Comparison of ENCODE assay signal across 8 mouse cellular contexts in the genomic region with DNA sequence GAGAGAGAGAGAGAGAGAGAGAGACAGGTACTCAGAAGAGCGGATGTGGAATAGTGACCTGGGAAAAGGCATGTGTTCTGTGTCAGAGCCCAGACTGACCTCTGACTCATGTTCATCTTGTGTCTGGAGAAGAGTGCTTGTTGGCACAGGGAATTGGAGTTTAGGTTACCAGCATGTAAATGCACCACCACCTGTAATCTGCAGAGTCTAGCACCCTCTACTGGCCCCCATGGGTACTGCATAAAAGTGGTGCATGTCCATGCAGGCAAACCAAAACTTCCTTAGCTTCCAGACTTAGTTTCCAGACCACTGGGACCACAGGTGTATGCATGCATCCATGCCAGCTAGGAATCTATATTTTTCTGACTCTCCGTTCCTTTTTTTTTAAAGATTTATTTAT. TPM values are rescaled to one million over a fixed set of nuclear protein-coding genes. Genes with fewer than 3 reads are reported as not detected.
DNase-seq lines count a peak whose midpoint lies in the region; ATAC-seq and TF ChIP-seq lines count a peak whose summit lies in the region.

No protein-coding gene starts in this region.

- no peak overlapping the region for H3K27ac ChIP-seq in forebrain, postnatal 0 days (ENCODE audit: low read depth, low read length)
- H3K27ac ChIP-seq in hindbrain, embryonic 12.5 days, result no peak overlapping the region

- no peak overlapping the region for H3K9ac ChIP-seq in forebrain, postnatal 0 days
- no peak overlapping the region for H3K9ac ChIP-seq in hindbrain, embryonic 12.5 days

- ATAC-seq in forebrain, postnatal 0 days, result no peak; the same call in 1 of the 2 replicates
- ATAC-seq in hindbrain, embryonic 12.5 days (ENCODE audit: low FRiP score), result 0 out of 2 replicates have a peak, but pooled peaks have one; percentile 32

- H3K4me2 ChIP-seq in forebrain, postnatal 0 days (ENCODE audit: low read depth), result no peak overlapping the region
- no peak overlapping the region for H3K4me2 ChIP-seq in hindbrain, embryonic 12.5 days (replicated peaks)

- H3K4me1 ChIP-seq in forebrain, postnatal 0 days (ENCODE audit: insufficient read depth), result no peaks in the 10 kb centered on the region
- H3K4me1 ChIP-seq in hindbrain, embryonic 12.5 days, result 0 out of 2 replicates have a peak, but pooled peaks cover 2% of the 10 kb centered on the region

- peak; percentile 93 for TF ChIP-seq CTCF in forebrain, postnatal 0 days (IDR thresholded peaks at IDR 0.05; ENCODE audit: low read depth)

- H3K36me3 ChIP-seq in forebrain, postnatal 0 days (ENCODE audit: insufficient read depth), result no peaks in the 10 kb centered on the region
- no peaks in the 10 kb centered on the region for H3K36me3 ChIP-seq in hindbrain, embryonic 12.5 days

- no peak overlapping the region for H3K4me3 ChIP-seq in forebrain, postnatal 0 days (ENCODE audit: low read depth, low read length)
- H3K4me3 ChIP-seq in hindbrain, embryonic 12.5 days, result no peak overlapping the region

- no peaks in the 10 kb centered on the region for H3K27me3 ChIP-seq in forebrain, postnatal 0 days (ENCODE audit: insufficient read depth, low read length)
- no peaks in the 10 kb centered on the region for H3K27me3 ChIP-seq in hindbrain, embryonic 12.5 days

- DNase-seq in Muller cell, postnatal 12 days (ENCODE audit: inconsistent ontology term), result peak; percentile 77
- peak; percentile 88 for DNase-seq in c-Kit-positive CD71-negative TER-119-negative erythroid progenitor cells, embryonic 14.5 days (ENCODE audit: low read depth)
- DNase-seq in forebrain, postnatal 0 days, result peak; percentile 87
- peak; percentile 57 to 87 for DNase-seq in layer of hippocampus, postnatal 25 days (ENCODE audit: extremely low spot score in 1 of 2, low spot score in 1 of 2)
- DNase-seq in lung, postnatal 25 days (ENCODE audit: low spot score), result peak; percentile 84
- peak; percentile 79 for DNase-seq in right cerebral cortex, postnatal 4 days
- DNase-seq in urinary bladder, postnatal 36 days (ENCODE audit: low spot score in 2 of 2), result peak; percentile 65 to 82

- no peaks in the 10 kb centered on the region for H3K9me3 ChIP-seq in forebrain, postnatal 0 days (ENCODE audit: low read length)
- H3K9me3 ChIP-seq in hindbrain, embryonic 12.5 days (replicated peaks), result no peaks in the 10 kb centered on the region

- 50% methylated on average over 2 of the region's 2 CpGs for WGBS in forebrain, postnatal 0 days
- WGBS in hindbrain, embryonic 12.5 days, result 53% methylated on average over 2 of the region's 2 CpGs

RNA-seq across cellular contexts. Expression of a gene that starts 5.9 kb away (rescaled TPM):
- 6.3 and 9.9 TPM in 2 replicates for total RNA-seq in forebrain, postnatal 0 days (2014; rRNA removed)
- polyA plus RNA-seq in forebrain, postnatal 0 days (2015; fragmentation: Nextera tagmentation; extraction: Ambion mirVana), result 4.7 and 5.6 TPM in 2 replicates
- polyA plus RNA-seq in hindbrain, embryonic 12.5 days (2016; fragmentation: Nextera tagmentation; extraction: Ambion mirVana), result 22.5 and 25.5 TPM in 2 replicates
- total RNA-seq in layer of hippocampus, postnatal 25 days (2021), result 10 to 100 TPM; 11.5 to 11.9 TPM

RNA-seq across cellular contexts. Expression of a gene that starts 8.3 kb away (rescaled TPM):
- total RNA-seq in forebrain, postnatal 0 days (2014; rRNA removed), result 1.00 and 2.1 TPM in 2 replicates
- 1.1 and 1.2 TPM in 2 replicates for polyA plus RNA-seq in forebrain, postnatal 0 days (2015; fragmentation: Nextera tagmentation; extraction: Ambion mirVana)
- polyA plus RNA-seq in hindbrain, embryonic 12.5 days (2016; fragmentation: Nextera tagmentation; extraction: Ambion mirVana), result 0.61 and 0.70 TPM in 2 replicates
- 10 to 100 TPM; 19.2 to 23.5 TPM for total RNA-seq in layer of hippocampus, postnatal 25 days (2021)

RNA-seq across cellular contexts. Expression of a gene that starts 25.6 kb away (rescaled TPM):
- 20.7 and 20.8 TPM in 2 replicates for total RNA-seq in forebrain, postnatal 0 days (2014; rRNA removed)
- 19.6 and 22.7 TPM in 2 replicates for polyA plus RNA-seq in forebrain, postnatal 0 days (2015; fragmentation: Nextera tagmentation; extraction: Ambion mirVana)
- 24.5 and 25.6 TPM in 2 replicates for polyA plus RNA-seq in hindbrain, embryonic 12.5 days (2016; fragmentation: Nextera tagmentation; extraction: Ambion mirVana)
- total RNA-seq in layer of hippocampus, postnatal 25 days (2021), result 10 to 100 TPM in 1 of 2 experiments, 1 to 10 TPM in 1; 8.5 to 10.6 TPM

RNA-seq across cellular contexts. Expression of a gene that starts 39.7 kb away (rescaled TPM):
- 0.05 TPM in 1 of 2 replicates, not detected in the other for total RNA-seq in forebrain, postnatal 0 days (2014; rRNA removed)
- polyA plus RNA-seq in forebrain, postnatal 0 days (2015; fragmentation: Nextera tagmentation; extraction: Ambion mirVana), result not detected in 2 replicates
- polyA plus RNA-seq in hindbrain, embryonic 12.5 days (2016; fragmentation: Nextera tagmentation; extraction: Ambion mirVana), result not detected in 2 replicates
- not detected for total RNA-seq in layer of hippocampus, postnatal 25 days (2021)

RNA-seq across cellular contexts. Expression of a gene that starts 45.9 kb away (rescaled TPM):
- total RNA-seq in forebrain, postnatal 0 days (2014; rRNA removed), result 9.3 and 11.7 TPM in 2 replicates
- polyA plus RNA-seq in forebrain, postnatal 0 days (2015; fragmentation: Nextera tagmentation; extraction: Ambion mirVana), result 7.7 and 9.9 TPM in 2 replicates
- polyA plus RNA-seq in hindbrain, embryonic 12.5 days (2016; fragmentation: Nextera tagmentation; extraction: Ambion mirVana), result 46.2 and 53.7 TPM in 2 replicates
- total RNA-seq in layer of hippocampus, postnatal 25 days (2021), result 1 to 10 TPM; 4.3 to 5.6 TPM
